Mouse (Mus musculus): ENCODE measurements around the gene Rdh13.

Rdh13 gene

DNA sequence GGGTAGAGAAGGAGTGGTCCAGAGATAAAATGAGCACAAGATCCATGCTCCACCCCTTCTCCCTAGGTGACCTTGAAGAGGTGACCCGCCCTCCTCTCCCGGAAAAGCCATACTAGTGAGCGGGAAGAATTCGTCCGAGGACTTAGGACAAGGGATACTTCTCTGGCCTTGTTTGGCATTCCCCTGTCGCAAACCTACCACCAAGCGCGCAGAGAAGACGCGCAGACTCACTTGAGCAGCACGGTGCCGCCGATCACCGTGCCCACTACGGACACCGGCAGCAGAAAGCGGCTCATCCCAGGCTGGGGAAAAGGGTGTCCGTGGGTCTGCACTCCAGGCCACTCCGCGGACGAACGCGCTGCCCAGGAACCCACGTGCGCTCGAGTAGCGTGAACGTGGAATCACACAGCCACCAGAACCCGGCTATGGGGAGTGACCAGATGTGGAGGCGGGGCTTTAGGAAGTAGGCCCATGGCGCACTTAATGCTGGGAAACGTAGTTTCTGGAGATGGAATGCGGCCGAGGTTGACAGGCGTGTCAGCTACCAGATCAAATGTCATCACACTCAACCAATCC is at the start of gene Rdh13:
Gene Rdh13, minus strand, starts transcription at position 434 of the 576 bp plus-strand sequence.
- DNase-seq (ENCODE audit: low read depth, low spot score) = peak; percentile 90

GRCm38 (mm10) chr7:4493991-4494390 is 48.5 kb upstream of the Rdh13 start:
- DNase-seq (ENCODE audit: low read depth, low spot score) = no peak

- DNase-seq (ENCODE audit: low read depth, low spot score) = no peak
Observed at GRCm38 (mm10) chr7:4492284-4493224, 47.1 kb upstream of the Rdh13 start.

DNA sequence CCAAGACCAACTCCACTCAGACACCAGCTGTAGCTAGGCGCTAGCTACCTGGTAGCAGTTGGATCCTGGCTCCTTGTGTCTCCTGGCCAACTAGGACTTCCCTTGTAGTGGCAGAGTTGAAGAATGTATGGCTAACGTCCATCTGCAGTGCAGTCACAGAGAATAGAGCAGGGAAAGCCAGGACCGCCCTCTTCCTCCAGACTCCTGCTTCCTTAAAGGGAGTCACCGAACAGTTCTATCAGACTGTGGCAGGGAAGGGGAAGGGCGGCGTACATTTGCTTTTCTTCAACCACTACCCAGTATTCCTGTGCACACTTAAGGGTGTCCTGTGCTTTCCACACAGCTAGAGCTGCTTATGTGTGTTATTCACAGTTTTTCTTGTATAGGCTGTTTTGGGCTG is 45.9 kb upstream of the Rdh13 start:
- no peak for DNase-seq (ENCODE audit: low read depth, low spot score)

GRCm38 (mm10) chr7:4482281-4482680 is 36.8 kb upstream of the Rdh13 start:
- DNase-seq (ENCODE audit: low read depth, low spot score) = no peak

- DNase-seq (ENCODE audit: low read depth, low spot score) = peak; percentile 35
Observed at GRCm38 (mm10) chr7:4479674-4480073, 34.2 kb upstream of the Rdh13 start.

DNA sequence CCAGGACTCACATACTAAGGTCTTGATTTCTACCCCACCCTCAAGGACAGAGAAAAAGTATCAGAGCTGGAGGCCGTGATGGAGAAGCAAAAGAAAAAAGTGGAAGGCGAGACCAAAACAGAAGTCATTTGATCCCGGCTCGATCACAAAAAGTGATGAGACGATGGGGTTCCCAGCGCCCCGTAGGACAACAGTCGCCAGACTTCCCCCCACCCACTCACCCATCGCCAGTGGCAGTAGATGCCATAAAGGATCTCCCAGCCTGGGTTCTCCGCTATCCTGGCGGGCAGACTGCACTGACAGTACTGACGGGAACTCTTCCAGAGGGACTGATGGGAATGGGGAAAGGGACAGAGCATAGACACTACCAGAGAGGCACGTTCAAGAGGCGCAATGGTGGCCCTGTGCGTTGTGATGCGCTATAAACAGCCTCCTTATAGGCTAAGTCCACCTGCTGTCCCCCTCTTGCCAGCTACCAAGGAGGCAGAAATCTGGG is 33.4 kb upstream of the Rdh13 start:
- DNase-seq (ENCODE audit: low read depth, low spot score) = no peak

DNA sequence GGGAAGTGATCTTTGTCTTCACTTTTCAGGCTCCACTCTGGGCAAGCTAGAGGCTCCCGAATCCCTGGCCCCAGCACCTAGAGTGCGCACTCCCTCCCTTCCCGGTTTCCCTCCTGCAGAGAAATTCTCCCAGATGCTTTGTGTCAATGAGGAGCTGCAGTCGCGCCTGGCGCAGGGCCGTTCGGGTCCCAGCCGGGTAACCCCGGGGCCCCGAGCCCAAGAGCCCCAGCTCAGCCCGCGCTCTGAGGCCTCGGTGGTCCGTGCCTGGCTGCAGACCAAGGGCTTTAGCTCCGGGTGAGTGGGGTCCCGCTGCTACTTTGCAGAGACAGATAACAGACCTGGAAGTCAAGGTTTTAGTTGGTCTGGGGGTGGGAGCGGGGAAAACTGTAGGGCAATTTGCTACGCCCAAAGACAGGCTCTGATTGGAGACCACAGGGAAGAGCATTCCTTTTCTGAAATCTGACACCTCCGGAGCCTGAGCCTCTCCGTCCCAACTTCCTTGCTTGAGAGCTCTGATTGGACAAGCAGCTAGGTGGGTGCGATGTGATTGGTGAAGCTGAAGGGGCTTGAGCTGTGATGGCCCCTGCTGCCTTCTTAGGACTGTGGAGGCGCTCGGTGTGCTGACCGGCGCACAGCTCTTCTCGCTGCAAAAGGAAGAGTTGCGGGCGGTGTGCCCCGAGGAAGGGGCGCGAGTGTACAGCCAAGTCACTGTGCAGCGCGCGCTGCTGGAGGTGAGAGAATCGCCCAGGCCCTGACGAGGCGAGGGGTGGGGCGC is 32.8 kb upstream of the Rdh13 start:
- DNase-seq (ENCODE audit: low read depth, low spot score) = peak; percentile 50

GRCm38 (mm10) chr7:4473940-4474339 is 28.5 kb upstream of the Rdh13 start:
- no peak for DNase-seq (ENCODE audit: low read depth, low spot score)

DNA sequence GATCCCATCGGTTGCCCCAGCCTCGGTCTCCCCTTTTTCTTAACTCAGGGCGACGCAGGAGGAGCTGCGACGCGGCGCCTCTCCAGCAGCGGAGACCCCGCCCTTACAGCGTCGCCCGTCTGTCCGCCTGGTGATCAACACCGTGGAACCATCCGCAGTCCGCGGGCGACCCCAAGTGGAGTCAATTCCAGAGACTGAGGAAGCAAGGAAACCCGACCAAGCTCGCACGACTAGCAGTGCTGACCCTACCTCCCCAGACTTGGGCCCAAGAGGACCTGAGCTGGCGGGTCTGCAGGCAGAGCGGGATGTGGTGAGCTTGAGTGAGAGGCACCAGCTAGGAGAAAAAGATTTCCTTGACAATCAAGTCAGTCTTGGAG is 25.7 kb upstream of the Rdh13 start:
- DNase-seq (ENCODE audit: low read depth, low spot score) = peak; percentile 58

- DNase-seq (ENCODE audit: low read depth, low spot score) = peak; percentile 36
Observed at GRCm38 (mm10) chr7:4470275-4471178, 25.1 kb upstream of the Rdh13 start.

- DNase-seq (ENCODE audit: low read depth, low spot score) = no peak
Observed at GRCm38 (mm10) chr7:4467801-4468200, 22.4 kb upstream of the Rdh13 start.

DNA sequence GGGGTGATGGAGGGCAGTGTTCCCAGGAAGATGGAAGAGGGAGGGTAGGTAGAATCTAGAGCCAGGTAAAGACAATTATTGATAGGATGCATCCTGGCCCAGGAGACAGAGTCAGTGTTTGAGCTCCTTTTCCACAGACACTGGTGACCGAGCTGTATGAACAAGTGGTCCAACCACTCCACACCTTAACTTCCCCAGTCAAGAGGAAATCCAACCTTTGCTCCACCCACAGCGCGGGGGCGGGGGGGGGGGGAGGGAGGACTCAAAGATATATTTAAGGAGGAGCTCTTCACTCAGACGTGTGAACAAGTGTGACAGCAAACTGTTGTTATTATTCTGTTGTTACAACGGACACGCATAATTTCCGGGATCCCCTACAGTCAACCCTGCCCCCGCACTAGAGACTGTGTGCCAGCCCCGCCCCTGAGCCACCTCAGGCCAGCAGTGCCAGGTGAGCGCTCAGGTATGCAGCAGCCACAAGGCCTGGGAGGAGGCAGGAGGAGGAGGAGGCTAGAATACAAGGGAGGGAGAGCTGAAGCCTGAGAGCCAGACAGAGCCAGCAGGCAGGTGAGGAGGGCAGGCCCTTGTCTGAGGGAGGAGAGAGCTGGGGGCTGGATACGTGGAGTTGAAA is 18.9 kb upstream of the Rdh13 start:
- DNase-seq (ENCODE audit: low read depth, low spot score) = no peak

- DNase-seq (ENCODE audit: low read depth, low spot score) = no peak
Observed at GRCm38 (mm10) chr7:4460576-4461434, 15.4 kb upstream of the Rdh13 start, which contains the start of gene Eps8l1. TSS of gene Eps8l1 (plus strand) at chr7:4460674.

DNA sequence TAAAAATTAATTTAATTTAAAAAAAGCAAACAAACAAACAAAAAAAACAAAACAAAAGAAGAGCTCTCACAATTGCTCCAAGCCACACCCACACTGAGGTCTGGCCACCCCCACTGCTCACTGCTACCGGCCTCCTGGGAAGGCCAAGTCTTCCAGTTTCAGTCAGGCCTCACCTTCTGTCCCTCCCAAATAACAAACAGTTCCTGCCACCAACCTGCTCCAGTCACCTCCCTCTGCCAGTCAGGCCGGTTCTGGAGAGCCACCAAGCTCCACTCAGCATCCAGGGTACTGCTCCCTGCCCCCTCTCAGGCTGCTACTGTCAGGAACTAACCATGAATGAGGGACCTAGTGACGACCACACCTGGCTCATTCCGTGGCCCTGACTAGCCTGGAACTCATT is 7.2 kb upstream of the Rdh13 start:
- DNase-seq (ENCODE audit: low read depth, low spot score) = no peak

DNA sequence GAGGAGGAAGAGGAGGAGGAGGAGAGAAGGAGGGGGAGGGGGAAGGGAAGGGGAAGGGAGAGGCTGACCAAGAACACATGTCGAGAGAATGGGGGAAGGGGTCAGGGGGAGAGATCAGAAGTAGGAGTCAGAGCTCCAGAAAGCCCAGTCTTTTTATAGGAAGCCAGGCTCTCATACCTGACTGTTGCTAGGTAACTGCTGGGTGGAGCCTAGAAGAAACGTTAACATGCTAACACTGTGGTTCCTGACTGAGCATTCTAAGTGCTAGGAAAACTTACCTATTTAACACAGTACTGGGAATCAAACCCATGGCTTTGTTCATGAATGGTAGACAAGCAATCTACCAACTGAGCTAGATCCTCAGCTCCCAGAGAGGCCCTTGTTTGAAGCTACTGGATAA is 3.8 kb upstream of the Rdh13 start:
- no peak for DNase-seq (ENCODE audit: low read depth, low spot score)

- no peak for DNase-seq (ENCODE audit: low read depth, low spot score)
Observed at GRCm38 (mm10) chr7:4448439-4448838, 3.0 kb upstream of the Rdh13 start.

DNA sequence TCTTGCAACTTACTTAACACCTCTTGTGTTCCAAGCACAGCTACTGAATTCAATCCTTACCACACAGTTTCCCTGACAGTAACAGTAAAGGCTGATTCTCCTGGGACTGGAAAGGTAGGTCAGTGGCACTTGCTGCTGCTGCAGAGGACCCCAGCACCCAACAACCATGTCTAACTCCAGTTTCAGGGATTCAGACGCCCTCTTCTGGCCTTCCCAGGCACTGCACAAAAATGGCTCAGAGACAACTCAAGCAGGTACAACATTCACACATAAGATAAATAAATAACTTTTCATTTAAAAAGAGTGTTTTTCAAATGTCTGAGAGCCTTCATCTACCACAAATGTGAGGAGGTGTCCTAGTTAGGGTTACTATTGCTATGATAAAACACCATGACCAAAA is 1.7 kb upstream of the Rdh13 start:
- no peak for DNase-seq (ENCODE audit: low read depth, low spot score)

DNA sequence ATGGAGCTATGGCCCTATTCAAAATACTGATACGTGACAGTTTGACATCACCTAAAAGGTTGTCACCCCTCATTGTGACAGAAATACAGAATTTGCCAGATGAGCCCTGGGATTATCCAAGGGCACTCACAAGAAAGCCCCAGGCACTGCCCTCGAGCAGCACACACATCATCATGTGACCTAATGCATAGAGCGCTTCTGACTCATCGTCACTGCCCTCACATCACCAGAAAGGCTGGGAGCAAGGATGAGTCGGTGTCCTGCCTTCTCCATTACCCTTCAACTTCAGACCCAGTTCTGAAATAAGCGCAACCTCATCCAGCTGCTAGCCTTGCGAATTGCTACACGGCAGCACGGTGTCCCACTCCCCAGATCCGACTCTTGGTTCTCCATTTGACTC is 4.9 kb downstream of the Rdh13 start:
- DNase-seq (ENCODE audit: low read depth, low spot score) = no peak

DNA sequence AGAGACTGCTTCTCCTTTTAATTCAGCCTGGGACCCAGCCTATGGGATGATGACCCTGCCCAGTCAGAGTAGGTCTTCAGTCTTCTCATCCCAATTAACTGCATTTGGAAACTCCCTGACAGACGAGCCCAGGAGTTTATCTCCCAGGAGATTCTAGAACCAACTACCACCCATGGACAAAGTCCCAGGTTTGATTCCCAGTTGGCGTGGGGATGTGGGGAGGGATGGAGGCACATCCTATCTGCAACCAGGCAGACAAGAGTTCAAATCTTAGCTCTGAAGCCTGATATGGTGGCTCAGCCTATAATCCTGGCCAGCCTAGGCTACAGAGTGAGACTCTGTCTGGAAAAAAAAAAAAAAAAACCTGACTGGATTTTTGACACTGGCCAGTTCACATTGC is 7.7 kb downstream of the Rdh13 start:
- no peak for DNase-seq (ENCODE audit: low read depth, low spot score)
